ENCODE assay signal across 21 mouse cellular contexts in genomic region chr6:37411696-37412095, GRCm38 (mm10). TPM values are rescaled to one million over a fixed set of nuclear protein-coding genes. Genes with fewer than 3 reads are reported as not detected.
A peak's percentile ranks its signal among the peaks of the same experiment; 100 is the strongest.
DNase-seq lines count a peak whose midpoint lies in the region; ATAC-seq and TF ChIP-seq lines count a peak whose summit lies in the region.
"Had no signal": no experiment of that assay in that cellular context is flagged by ENCODE, and none has a peak within 500 bp of the region (broad histone marks: within the 10 kb centered on the region; RNA-seq: fewer than 3 reads in every experiment).

No protein-coding gene starts in this region.

- no peak for DNase-seq in heart, postnatal 4 days
- no peak for DNase-seq in lung, postnatal 10 days
- DNase-seq in embryonic facial prominence, embryonic 14.5 days (ENCODE audit: low spot score) = no peak
- DNase-seq in limb, embryonic 14.5 days (ENCODE audit: low spot score) = no peak
- no peak for DNase-seq in layer of hippocampus, adult 9-10 months (ENCODE audit: low spot score)
- DNase-seq: adrenal gland, postnatal 14 days; cerebellum, adult 2 months; cerebellum, postnatal 25 days; gastrocnemius, postnatal 25 days; kidney, adult 8-10 months; kidney, postnatal 36 days; layer of hippocampus, adult 9-11 months; thymus, postnatal 25 days had no signal

- H3K27me3 ChIP-seq in heart, embryonic 16.5 days (ENCODE audit: control insufficient read depth, insufficient read depth, low read length) = no peaks in the 10 kb centered on the region
- H3K27me3 ChIP-seq in lung, embryonic 15.5 days = no peaks in the 10 kb centered on the region
- no peaks in the 10 kb centered on the region for H3K27me3 ChIP-seq in embryonic facial prominence, embryonic 14.5 days (replicated peaks; ENCODE audit: control insufficient read depth, insufficient read depth, low read length)
- no peaks in the 10 kb centered on the region for H3K27me3 ChIP-seq in limb, embryonic 14.5 days (ENCODE audit: control insufficient read depth, insufficient read depth, low read length)
- no peaks in the 10 kb centered on the region for H3K27me3 ChIP-seq in forebrain, embryonic 15.5 days
- H3K27me3 ChIP-seq: liver, embryonic 12.5 days; neural tube, embryonic 15.5 days; stomach, embryonic 15.5 days had no signal

- H3K27ac ChIP-seq in heart, embryonic 16.5 days (ENCODE audit: low read length) = peak overlapping the region; percentile 6
- peak overlapping the region; percentile 46 for H3K27ac ChIP-seq in lung, embryonic 15.5 days
- peak overlapping the region; percentile 54; the same call in 1 of the 2 replicates for H3K27ac ChIP-seq in embryonic facial prominence, embryonic 14.5 days (replicated peaks; ENCODE audit: low read depth, low read length)
- H3K27ac ChIP-seq in limb, embryonic 14.5 days (replicated peaks; ENCODE audit: low read depth, low read length) = peak overlapping the region; percentile 35; the same call in 1 of the 2 replicates
- H3K27ac ChIP-seq in forebrain, embryonic 15.5 days (replicated peaks) = no peak overlapping the region
- H3K27ac ChIP-seq: liver, embryonic 12.5 days; midbrain, embryonic 10.5 days; neural tube, embryonic 15.5 days; stomach, embryonic 15.5 days had no signal

- H3K4me1 ChIP-seq in heart, embryonic 16.5 days (ENCODE audit: control insufficient read depth, insufficient read depth, low read length) = peaks cover 60% of the 10 kb centered on the region
- H3K4me1 ChIP-seq in lung, embryonic 15.5 days = peaks cover 60% of the 10 kb centered on the region
- H3K4me1 ChIP-seq in embryonic facial prominence, embryonic 14.5 days (ENCODE audit: control insufficient read depth, insufficient read depth, low read length) = peaks cover 14% of the 10 kb centered on the region; the same call in 1 of the 2 replicates
- peaks cover 50% of the 10 kb centered on the region for H3K4me1 ChIP-seq in limb, embryonic 14.5 days (ENCODE audit: control insufficient read depth, insufficient read depth, low read length)
- no peaks in the 10 kb centered on the region for H3K4me1 ChIP-seq in forebrain, embryonic 15.5 days

- no peak for TF ChIP-seq POLR2A in limb, embryonic 14.5 days (IDR thresholded peaks at IDR 0.05; ENCODE audit: borderline replicate concordance, extremely low read depth, insufficient read depth, insufficient read length)

- no peak overlapping the region for H3K4me2 ChIP-seq in heart, embryonic 16.5 days (ENCODE audit: low read depth, low read length)
- no peak overlapping the region for H3K4me2 ChIP-seq in lung, embryonic 15.5 days
- H3K4me2 ChIP-seq in embryonic facial prominence, embryonic 14.5 days (ENCODE audit: low read depth, low read length) = no peak overlapping the region
- no peak overlapping the region for H3K4me2 ChIP-seq in limb, embryonic 14.5 days (replicated peaks; ENCODE audit: low read depth, low read length, severe bottlenecking)
- no peak overlapping the region for H3K4me2 ChIP-seq in forebrain, embryonic 15.5 days (replicated peaks)
- H3K4me2 ChIP-seq: liver, embryonic 12.5 days; neural tube, embryonic 15.5 days; stomach, embryonic 15.5 days had no signal

- H3K36me3 ChIP-seq in heart, embryonic 16.5 days (ENCODE audit: control insufficient read depth, insufficient read depth) = 0 out of 2 replicates have a peak, but pooled peaks cover 5% of the 10 kb centered on the region
- H3K36me3 ChIP-seq in lung, embryonic 15.5 days = no peaks in the 10 kb centered on the region
- H3K36me3 ChIP-seq in embryonic facial prominence, embryonic 14.5 days (ENCODE audit: control insufficient read depth, insufficient read depth, low read length) = peaks cover 5% of the 10 kb centered on the region; the same call in 1 of the 2 replicates
- H3K36me3 ChIP-seq in limb, embryonic 14.5 days (ENCODE audit: control insufficient read depth, insufficient read depth, low read length) = peaks cover 8% of the 10 kb centered on the region; the same call in 1 of the 2 replicates
- no peaks in the 10 kb centered on the region for H3K36me3 ChIP-seq in forebrain, embryonic 15.5 days
- H3K36me3 ChIP-seq: liver, embryonic 12.5 days; midbrain, embryonic 10.5 days; neural tube, embryonic 15.5 days; stomach, embryonic 15.5 days had no signal

- 57% methylated on average over 3 of the region's 3 CpGs for WGBS in heart, embryonic 16.5 days
- 33% methylated on average over 3 of the region's 3 CpGs for whole genome bisulfite sequencing in lung, embryonic 15.5 days
- 54% methylated on average over 3 of the region's 3 CpGs for WGBS in embryonic facial prominence, embryonic 14.5 days
- 63% methylated on average over 3 of the region's 3 CpGs for WGBS in limb, embryonic 14.5 days
- WGBS in forebrain, embryonic 15.5 days = 85% methylated on average over 3 of the region's 3 CpGs

- H3K9me3 ChIP-seq in heart, embryonic 16.5 days (replicated peaks; ENCODE audit: control insufficient read depth, low read length) = no peaks in the 10 kb centered on the region
- H3K9me3 ChIP-seq in lung, embryonic 15.5 days = no peaks in the 10 kb centered on the region
- H3K9me3 ChIP-seq in embryonic facial prominence, embryonic 14.5 days (ENCODE audit: control insufficient read depth, low read length) = no peaks in the 10 kb centered on the region
- no peaks in the 10 kb centered on the region for H3K9me3 ChIP-seq in limb, embryonic 14.5 days (ENCODE audit: control insufficient read depth, low read length)
- no peaks in the 10 kb centered on the region for H3K9me3 ChIP-seq in forebrain, embryonic 15.5 days
- H3K9me3 ChIP-seq: liver, embryonic 12.5 days; midbrain, embryonic 10.5 days; neural tube, embryonic 15.5 days; stomach, embryonic 15.5 days had no signal

- H3K9ac ChIP-seq in heart, embryonic 16.5 days (ENCODE audit: low read length) = no peak overlapping the region
- H3K9ac ChIP-seq in lung, embryonic 15.5 days = no peak overlapping the region
- H3K9ac ChIP-seq in embryonic facial prominence, embryonic 14.5 days (ENCODE audit: low read depth, low read length) = no peak overlapping the region
- H3K9ac ChIP-seq in limb, embryonic 14.5 days (ENCODE audit: low read depth, low read length, severe bottlenecking) = no peak overlapping the region
- no peak overlapping the region for H3K9ac ChIP-seq in forebrain, embryonic 15.5 days (replicated peaks)
- H3K9ac ChIP-seq: liver, embryonic 12.5 days; neural tube, embryonic 15.5 days; stomach, embryonic 15.5 days had no signal

- H3K4me3 ChIP-seq in heart, embryonic 16.5 days (ENCODE audit: low read length) = no peak overlapping the region
- no peak overlapping the region for H3K4me3 ChIP-seq in lung, embryonic 15.5 days
- H3K4me3 ChIP-seq in embryonic facial prominence, embryonic 14.5 days (ENCODE audit: low read depth, low read length) = no peak overlapping the region
- no peak overlapping the region for H3K4me3 ChIP-seq in limb, embryonic 14.5 days (replicated peaks; ENCODE audit: low read length)
- no peak overlapping the region for H3K4me3 ChIP-seq in forebrain, embryonic 15.5 days
- H3K4me3 ChIP-seq: liver, embryonic 12.5 days; midbrain, embryonic 10.5 days; neural tube, embryonic 15.5 days; stomach, embryonic 15.5 days had no signal

- ATAC-seq in heart, embryonic 16.5 days (replicated peaks; ENCODE audit: extremely low read depth, insufficient read depth, low FRiP score) = no peak
- no peak for ATAC-seq in lung, embryonic 15.5 days (ENCODE audit: borderline replicate concordance, extremely low read depth, low FRiP score, low TSS enrichment)
- no peak for ATAC-seq in embryonic facial prominence, embryonic 14.5 days (ENCODE audit: low read depth)
- no peak for ATAC-seq in limb, embryonic 14.5 days (ENCODE audit: low FRiP score, low read depth)
- ATAC-seq in forebrain, embryonic 15.5 days (replicated peaks) = no peak
- ATAC-seq: liver, embryonic 12.5 days; lung, postnatal 0 days had no signal

RNA-seq across cellular contexts. Expression of gene Creb3l2, which starts 30.2 kb away (rescaled TPM):
- 28.0 and 28.2 TPM in 2 replicates for polyA plus RNA-seq in heart, embryonic 16.5 days (2015; fragmentation: Nextera tagmentation; extraction: Ambion mirVana)
- 10 to 100 TPM; 61.7 to 66.7 TPM for total RNA-seq in heart, postnatal 4 days (2021)
- 27.8 and 28.0 TPM in 2 replicates for polyA plus RNA-seq in lung, embryonic 15.5 days (2015; fragmentation: Nextera tagmentation; extraction: Ambion mirVana)
- polyA plus RNA-seq in embryonic facial prominence, embryonic 14.5 days (2014; fragmentation: Nextera tagmentation; extraction: Ambion mirVana) = 34.5 and 35.3 TPM in 2 replicates
- 51.7 and 60.1 TPM in 2 replicates for polyA plus RNA-seq in limb, embryonic 14.5 days (2012; rRNA removed)
- polyA plus RNA-seq in limb, embryonic 14.5 days (2014; fragmentation: Nextera tagmentation; extraction: Ambion mirVana) = 44.4 and 48.2 TPM in 2 replicates
- 2.7 and 2.9 TPM in 2 replicates for polyA plus RNA-seq in forebrain, embryonic 15.5 days (2015; fragmentation: Nextera tagmentation; extraction: Ambion mirVana)
